Mouse (Mus musculus): ENCODE results near the gene Klrb1c.

DNA sequence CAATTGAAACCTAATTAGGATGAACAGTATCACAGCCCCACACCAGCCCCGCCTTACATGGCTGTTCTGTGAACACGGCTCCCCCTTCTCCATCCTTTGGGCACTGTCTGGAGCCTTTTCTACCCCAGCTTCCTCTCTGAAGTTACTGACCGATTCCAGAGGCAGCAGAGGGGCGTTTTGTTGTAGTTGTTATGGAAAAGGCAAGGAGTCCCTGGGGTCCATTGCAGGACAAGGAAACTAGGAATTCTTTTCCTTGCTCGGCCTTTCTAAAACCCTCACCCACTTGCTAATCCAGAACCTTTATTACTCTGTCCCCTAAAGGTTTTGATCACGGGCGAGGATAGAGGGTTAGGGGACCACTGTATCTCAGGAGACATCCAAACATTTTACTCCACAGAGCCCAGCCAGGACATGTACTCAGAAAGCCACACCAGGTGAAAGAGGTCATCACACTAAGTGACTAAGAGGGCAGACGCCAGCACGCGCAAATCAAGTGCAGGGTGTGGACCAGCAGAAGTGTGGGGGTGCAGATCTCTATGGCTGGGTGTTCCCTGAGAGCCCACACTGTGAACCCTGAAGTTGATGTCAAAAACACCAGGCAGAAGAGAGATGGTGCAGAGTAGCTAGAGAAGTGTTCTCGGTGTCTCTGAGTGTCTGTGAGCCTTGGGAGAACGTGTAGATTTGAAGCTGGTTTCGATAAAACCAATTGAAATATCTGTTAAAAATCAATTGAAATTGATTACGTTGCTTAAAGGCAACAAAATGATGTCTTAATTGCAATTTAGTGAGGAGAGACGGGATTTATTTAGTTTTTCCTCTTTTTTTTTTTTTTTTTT, 9.1 kb upstream of the Klrb1c start:
- TF ChIP-seq POLR2A (IDR thresholded peaks at IDR 0.05; ENCODE audit: borderline replicate concordance, extremely low read depth, low read depth, low read length) (no peak), CTCF (IDR thresholded peaks at IDR 0.05; ENCODE audit: insufficient read depth, low read length) (no peak)

Measured in lung, adult 2 months (tissue).